Mouse (Mus musculus) neural tube, embryonic 11.5 days (tissue): ENCODE measurements at regions not wholly inside any gene's neighbourhood (a gene's known extent, or its start where the extent isn't known, plus 50 kb on each side); places are given as distances from the start of the nearest gene placed in this dataset.

Experiments used
- ATAC-seq: fragments of 200-750 bp; cut with Nextera tagmentation; 2 replicates; pipeline ENCODE4 v1.8.0; 2017; ENCODE audit warnings: moderate number of reproducible peaks, mild to moderate bottlenecking, moderate TSS enrichment, moderate library complexity; ENCODE audit not compliant: insufficient read depth, low FRiP score, low TSS enrichment
- DNase-seq: peaks from one replicate; pipeline ENCODE4 v3.0.0-alpha.2; 2015; ENCODE audit warnings: low spot score
- H3K27ac ChIP-seq: fragments of 300-500 bp; sonication (generic); 2 replicates; pipeline ENCODE4 v1.5.1; 2014; ENCODE audit warnings: low read depth, mild to moderate bottlenecking, low read length
- H3K27me3 ChIP-seq: fragments of 300-500 bp; sonication (generic); 2 replicates; pipeline ENCODE4 v1.6.1; 2014; ENCODE audit warnings: mild to moderate bottlenecking, low read length, mixed read lengths; ENCODE audit not compliant: control insufficient read depth, insufficient read depth
- H3K36me3 ChIP-seq: fragments of 300-500 bp; sonication (generic); 2 replicates; pipeline ENCODE4 v1.6.1; 2014; ENCODE audit warnings: mild to moderate bottlenecking, low read length, moderate library complexity, mixed read lengths; ENCODE audit not compliant: control insufficient read depth, insufficient read depth
- H3K4me1 ChIP-seq: fragments of 300-500 bp; sonication (generic); 2 replicates; pipeline ENCODE4 v1.6.1; 2014; ENCODE audit warnings: low read length, mixed read lengths; ENCODE audit not compliant: control insufficient read depth, insufficient read depth
- H3K4me2 ChIP-seq: fragments of 300-500 bp; sonication (generic); 2 replicates; pipeline ENCODE4 v1.6.1; 2014; ENCODE audit warnings: low read depth, mild to moderate bottlenecking, moderate library complexity
- H3K4me3 ChIP-seq: fragments of 300-500 bp; sonication (generic); 2 replicates; pipeline ENCODE4 v1.5.1; 2014; ENCODE audit warnings: low read depth, low read length
- H3K9ac ChIP-seq: fragments of 300-500 bp; sonication (generic); 2 replicates; pipeline ENCODE4 v1.6.1; 2014; ENCODE audit warnings: mild to moderate bottlenecking, low read length
- H3K9me3 ChIP-seq: fragments of 300-500 bp; sonication (generic); 2 replicates; pipeline ENCODE4 v1.6.1; 2016; ENCODE audit warnings: low read length; ENCODE audit not compliant: control insufficient read depth
- WGBS: fragments of 180-500 bp; shearing (Covaris S2); extraction: QIAGEN DNeasy Blood & Tissue Kit; methylation state at CpG from one replicate; pipeline ENCODE4 v1.1.7; 2014; 5-methylcytosine and 5-hydroxymethylcytosine counted together

DNA sequence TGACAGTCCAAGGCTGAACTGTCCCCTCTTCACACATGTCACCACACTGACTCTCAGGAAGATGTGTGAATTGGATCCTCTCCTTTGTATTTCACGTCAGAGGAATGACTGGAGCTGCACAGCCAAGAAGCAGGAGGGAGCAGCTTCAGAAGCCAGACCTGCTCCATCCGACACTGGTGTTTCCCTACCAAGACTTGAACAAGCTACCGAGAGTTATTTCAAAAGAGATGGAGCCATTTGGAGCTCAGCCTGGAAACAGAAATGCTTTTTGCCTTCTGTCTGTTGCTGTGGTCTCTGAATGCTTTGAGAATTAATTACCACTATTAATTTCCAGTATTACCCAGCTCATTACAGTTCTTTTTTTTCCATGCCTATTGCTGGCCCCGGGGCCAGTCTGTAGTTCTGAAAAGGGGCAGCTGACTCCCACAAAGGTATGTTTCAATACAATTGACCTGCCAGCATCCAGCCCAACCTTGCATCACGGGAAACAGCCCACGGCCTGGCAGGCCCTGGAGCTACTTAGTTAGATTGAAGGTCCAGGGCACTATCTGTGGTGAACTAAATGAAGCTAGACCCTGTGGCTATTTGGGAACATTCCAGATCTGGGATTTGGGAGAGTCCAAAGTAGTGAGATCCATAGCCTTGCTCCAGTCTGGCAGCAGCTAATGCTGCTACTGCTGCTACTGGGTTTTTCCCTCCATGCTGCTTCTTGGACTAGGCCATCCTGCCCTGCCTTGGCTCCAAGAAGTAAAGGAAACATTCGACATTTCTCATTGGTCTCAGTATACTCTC lies 73.1 kb upstream of the Rasgrf1 start:
- no peaks in the 10 kb centered on the region for H3K36me3 ChIP-seq
- 84% methylated on average over 7 of the region's 7 CpGs for WGBS
- no peaks in the 10 kb centered on the region for H3K4me1 ChIP-seq

DNA sequence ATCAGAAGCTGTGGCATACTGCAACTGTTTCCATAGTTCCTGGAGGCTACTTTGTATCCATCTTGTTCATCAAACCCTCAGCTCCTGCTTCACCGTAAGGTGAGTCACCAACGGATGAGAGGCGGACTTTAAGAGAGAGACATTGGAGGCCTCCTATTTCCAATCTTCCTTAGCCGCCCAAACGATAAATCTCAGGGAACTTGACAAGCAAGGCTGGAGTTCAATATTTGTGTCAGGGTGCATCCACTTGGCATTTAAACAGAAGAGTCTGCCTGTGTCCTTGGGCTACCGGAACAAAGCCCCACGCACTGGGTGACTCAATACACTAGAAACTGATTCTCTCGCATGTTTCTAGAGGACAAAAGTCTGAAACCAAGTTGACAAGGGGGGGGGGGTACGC lies 76.1 kb upstream of the Rasgrf1 start:
- Histone ChIP-seq H3K36me3 (no peaks in the 10 kb centered on the region), H3K9me3 (no peaks in the 10 kb centered on the region), H3K27ac (no peak overlapping the region), H3K27me3 (no peaks in the 10 kb centered on the region), H3K4me3 (no peak overlapping the region), H3K4me1 (no peaks in the 10 kb centered on the region), H3K9ac (no peak overlapping the region), H3K4me2 (no peak overlapping the region)
- 88% methylated on average over 9 of the region's 9 CpGs for WGBS
- no peak for ATAC-seq
- DNase-seq = no peak

More for the DNA sequence above, 73.1 kb upstream of the Rasgrf1 start:
- Histone ChIP-seq H3K4me3 (no peak overlapping the region), H3K9ac (no peak overlapping the region), H3K9me3 (no peaks in the 10 kb centered on the region), H3K4me2 (no peak overlapping the region), H3K27me3 (no peaks in the 10 kb centered on the region), H3K27ac (no peak overlapping the region)
- DNase-seq (no peak), ATAC-seq (no peak)

DNA sequence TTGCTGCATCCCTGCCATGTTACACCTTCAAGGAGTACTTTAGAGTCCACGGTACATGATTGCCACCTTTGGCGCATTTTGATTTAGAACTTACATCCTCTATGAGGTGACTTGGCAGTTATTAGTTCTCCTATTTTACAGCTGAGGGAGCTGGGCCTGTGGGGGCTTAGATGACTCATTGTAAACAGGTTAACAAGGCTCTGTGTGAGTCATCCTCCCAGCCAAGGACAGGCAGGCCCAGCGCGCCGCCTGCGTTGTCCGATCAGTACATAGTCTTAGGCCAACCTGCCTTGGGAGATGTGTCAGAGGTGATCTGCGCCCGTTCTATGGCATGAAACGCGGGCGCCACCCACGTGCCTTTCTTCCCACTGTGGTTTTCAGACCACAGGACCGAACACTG lies 77.9 kb upstream of the Rasgrf1 start:
- DNase-seq = no peak
- Histone ChIP-seq H3K4me2 (no peak overlapping the region), H3K4me1 (no peaks in the 10 kb centered on the region), H3K9ac (no peak overlapping the region), H3K36me3 (no peaks in the 10 kb centered on the region), H3K27ac (no peak overlapping the region), H3K27me3 (no peaks in the 10 kb centered on the region), H3K9me3 (no peaks in the 10 kb centered on the region), H3K4me3 (no peak overlapping the region)
- 93% methylated on average over 14 of the region's 14 CpGs for WGBS
- ATAC-seq = no peak

DNA sequence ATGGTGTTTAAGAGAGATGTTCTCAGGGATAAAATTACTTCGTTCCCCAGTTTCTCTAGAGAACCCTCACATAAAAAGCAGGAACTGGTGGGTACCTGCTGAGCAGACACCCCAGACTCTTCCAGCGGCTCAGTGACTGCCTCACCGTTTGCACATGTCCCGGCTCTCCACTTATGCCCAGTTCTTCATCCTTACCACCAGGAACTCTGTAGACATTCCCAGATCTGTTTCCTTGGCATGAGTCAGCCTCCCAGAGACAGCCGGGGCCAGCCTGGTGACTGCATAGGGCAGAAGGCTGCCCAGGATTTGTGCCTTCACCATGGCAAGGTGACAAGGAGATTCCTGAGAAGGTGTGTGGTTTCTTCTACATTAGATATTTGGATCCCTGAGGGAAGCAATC lies 81.6 kb upstream of the Rasgrf1 start:
- Histone ChIP-seq H3K4me3 (no peak overlapping the region), H3K27me3 (no peaks in the 10 kb centered on the region), H3K27ac (no peak overlapping the region), H3K4me2 (no peak overlapping the region), H3K9ac (no peak overlapping the region), H3K4me1 (no peaks in the 10 kb centered on the region), H3K9me3 (no peaks in the 10 kb centered on the region), H3K36me3 (no peaks in the 10 kb centered on the region)
- ATAC-seq = no peak
- WGBS = 93% methylated on average over 5 of the region's 5 CpGs
- no peak for DNase-seq

DNA sequence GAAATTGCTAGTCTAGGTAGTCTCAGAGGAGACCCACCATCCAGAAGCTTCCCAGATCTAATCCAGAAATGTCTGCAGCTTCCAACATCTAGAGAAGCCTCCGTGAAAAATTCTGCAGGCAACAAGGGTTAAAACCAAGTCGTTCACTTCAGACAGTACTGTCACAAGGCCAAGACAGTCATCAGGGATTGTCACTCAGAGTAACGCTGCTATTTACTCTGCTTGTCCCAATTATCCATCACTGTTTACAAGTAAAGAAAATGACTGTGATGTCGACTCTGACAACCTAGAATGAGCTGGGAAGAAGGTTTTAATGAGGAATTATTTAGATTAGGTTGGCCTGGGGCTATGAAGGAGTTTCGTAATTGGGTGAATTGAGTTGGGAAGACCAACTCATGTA lies 82.1 kb upstream of the Rasgrf1 start:
- H3K27ac ChIP-seq = no peak overlapping the region
- H3K9me3 ChIP-seq = no peaks in the 10 kb centered on the region
- DNase-seq (no peak), ATAC-seq (no peak; the same call in 1 of the 2 replicates)
- no peak overlapping the region for H3K4me3 ChIP-seq
- H3K9ac ChIP-seq = no peak overlapping the region
- H3K27me3 ChIP-seq = no peaks in the 10 kb centered on the region
- no peaks in the 10 kb centered on the region for H3K4me1 ChIP-seq
- WGBS = 69% methylated on average over 5 of the region's 5 CpGs
- H3K4me2 ChIP-seq = no peak overlapping the region
- H3K36me3 ChIP-seq = no peaks in the 10 kb centered on the region

DNA sequence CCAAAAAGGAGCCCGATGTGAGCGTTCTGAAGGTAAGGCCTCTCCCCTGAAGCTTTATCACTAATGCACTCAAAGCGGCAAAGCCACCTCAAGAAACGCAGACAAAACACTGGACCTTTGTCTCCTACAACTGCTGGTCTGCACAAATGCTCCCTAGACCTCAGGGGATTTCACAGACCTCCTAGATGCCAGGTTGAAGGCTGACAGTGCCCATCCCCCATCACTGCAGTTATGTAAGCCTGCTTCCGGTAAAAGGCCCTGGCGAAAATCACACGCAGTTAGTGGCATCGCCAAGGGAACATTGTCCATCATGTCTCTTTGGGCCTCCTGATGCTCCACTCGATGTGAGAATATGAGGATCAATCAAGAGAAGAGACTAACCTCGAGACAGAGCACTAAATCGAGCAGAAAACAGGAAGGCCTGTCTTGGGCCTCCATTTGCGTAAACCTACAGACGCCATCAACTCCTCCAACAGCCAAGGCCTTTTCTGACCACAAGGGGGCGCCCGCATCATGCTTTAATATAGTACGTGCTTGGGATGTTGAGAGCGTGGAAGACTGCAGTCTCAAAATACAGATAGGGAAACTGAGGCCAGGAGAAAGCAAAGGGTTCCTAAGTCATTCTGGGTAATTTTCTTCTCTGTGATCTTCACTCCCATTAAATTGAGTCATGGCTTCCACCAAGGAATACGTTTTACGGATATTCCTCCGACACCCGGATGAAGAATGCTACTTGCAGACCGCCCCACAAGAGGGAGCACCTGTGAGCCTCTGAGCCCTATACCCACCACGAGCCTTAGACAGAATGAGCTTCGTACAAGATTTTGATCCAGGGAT lies 82.8 kb upstream of the Rasgrf1 start:
- WGBS = 37% methylated on average over 24 of the region's 24 CpGs
- ATAC-seq (peak; percentile 87), DNase-seq (peak; percentile 90)
- Histone ChIP-seq H3K36me3 (no peaks in the 10 kb centered on the region), H3K9ac (no peak overlapping the region), H3K27me3 (no peaks in the 10 kb centered on the region), H3K4me2 (peak overlapping the region; percentile 38), H3K4me3 (no peak overlapping the region), H3K9me3 (no peaks in the 10 kb centered on the region), H3K27ac (no peak overlapping the region), H3K4me1 (no peaks in the 10 kb centered on the region)

DNA sequence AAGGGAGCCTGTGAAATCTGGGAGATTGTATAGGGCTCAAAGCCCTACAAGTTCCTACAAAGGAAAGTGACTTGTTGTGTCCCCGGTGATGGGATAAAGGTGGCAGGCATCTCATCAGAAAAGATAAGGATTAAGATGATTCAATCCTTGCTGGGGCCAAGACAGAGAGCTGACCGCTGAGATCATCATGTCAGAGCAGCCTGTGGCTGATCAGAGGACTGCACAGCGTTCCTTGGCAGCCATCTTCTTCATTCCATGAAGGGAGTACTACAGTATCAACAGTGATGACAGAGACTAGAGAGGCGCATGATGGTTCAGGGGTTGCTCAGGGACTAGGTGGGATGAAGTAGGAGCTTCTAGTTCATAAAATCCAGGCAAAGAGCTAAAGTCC lies 83.6 kb upstream of the Ankrd34c start:
- ATAC-seq (no peak), DNase-seq (no peak)
- H3K4me2 ChIP-seq = no peak overlapping the region
- H3K4me1 ChIP-seq = no peaks in the 10 kb centered on the region
- H3K9ac ChIP-seq = no peak overlapping the region
- H3K27me3 ChIP-seq = no peaks in the 10 kb centered on the region
- H3K9me3 ChIP-seq = no peaks in the 10 kb centered on the region
- H3K36me3 ChIP-seq = no peaks in the 10 kb centered on the region
- 88% methylated on average over 4 of the region's 4 CpGs for WGBS
- H3K27ac ChIP-seq = no peak overlapping the region
- H3K4me3 ChIP-seq = no peak overlapping the region

DNA sequence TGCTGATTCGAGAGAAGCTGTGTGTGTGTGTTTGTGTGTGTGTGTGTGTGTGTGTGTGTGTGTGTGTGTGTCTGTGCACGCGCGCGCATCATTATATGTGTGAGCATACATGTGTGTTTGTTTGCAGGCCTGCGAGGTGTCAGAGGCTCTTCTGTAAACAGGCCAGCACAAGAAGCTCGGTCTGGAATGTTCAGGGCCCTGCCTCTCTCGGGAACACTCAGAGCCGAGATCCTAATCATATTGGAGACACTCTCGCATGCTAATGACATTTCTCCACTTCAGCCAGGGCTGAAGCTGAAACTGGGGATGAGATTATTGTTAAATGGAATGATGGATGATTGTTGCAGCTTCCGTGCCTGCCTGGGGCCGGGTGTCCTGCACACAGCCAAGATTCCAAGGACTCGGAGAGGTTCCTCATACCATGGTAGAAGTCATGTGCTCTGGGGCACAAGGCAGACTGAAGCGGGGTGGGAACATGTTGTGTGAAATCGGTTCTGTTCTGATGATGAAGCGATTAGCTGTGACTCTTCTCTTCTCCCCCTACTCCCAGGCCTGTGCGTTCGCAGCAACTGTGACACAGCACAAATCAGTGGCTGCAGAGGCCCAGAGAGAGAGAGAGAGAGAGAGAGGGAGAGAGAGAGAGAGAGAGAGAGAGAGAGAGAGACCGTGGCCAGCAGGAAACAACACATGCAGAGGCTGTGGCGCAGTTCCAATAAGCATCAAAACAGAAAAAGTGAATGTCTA lies 83.0 kb upstream of the Ankrd34c start:
- peak; percentile 53; the same call in 1 of the 2 replicates for ATAC-seq
- no peak overlapping the region for H3K4me2 ChIP-seq

More for the DNA sequence above, 83.0 kb upstream of the Ankrd34c start:
- no peaks in the 10 kb centered on the region for H3K9me3 ChIP-seq
- no peaks in the 10 kb centered on the region for H3K27me3 ChIP-seq
- H3K9ac ChIP-seq = no peak overlapping the region
- H3K4me1 ChIP-seq = no peaks in the 10 kb centered on the region
- no peak overlapping the region for H3K27ac ChIP-seq
- DNase-seq = no peak
- no peak overlapping the region for H3K4me3 ChIP-seq
- WGBS = 77% methylated on average over 20 of the region's 20 CpGs
- no peaks in the 10 kb centered on the region for H3K36me3 ChIP-seq
